Mouse (Mus musculus): ENCODE results near the gene March5.
"Not testable (repeated sequence)": the region's sequence is repeated elsewhere in the genome, so short reads cannot be mapped to it uniquely, and the experiment has no call there.

Gene March5

DNA sequence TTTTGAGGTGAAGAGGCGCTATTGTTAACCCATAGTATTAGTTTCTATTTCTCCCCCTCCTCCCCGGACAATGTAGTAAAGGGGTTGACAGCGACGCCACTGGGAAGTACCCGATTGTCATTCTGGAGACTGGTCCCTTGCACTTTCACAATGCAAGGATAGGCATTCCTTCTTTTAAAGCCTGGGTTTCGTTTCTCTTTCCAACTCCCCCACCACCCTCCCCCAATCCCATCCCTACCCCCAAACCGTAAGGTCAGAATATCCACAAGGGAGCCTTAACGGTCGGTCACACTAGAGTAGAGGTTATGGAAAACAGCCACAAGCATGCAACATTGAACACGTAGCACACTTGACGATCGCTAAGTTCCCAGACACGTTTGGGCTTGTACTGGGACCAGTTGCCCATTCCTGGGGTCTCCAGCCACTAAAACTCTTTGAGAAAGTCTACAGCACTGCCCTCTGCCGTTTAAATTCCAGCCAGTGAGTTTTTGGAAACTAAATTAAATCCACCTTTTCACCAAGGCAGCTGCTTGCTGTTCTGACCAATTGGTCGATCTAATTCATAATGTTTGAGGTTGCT is 923 bp downstream of the March5 start, which contains the start of gene Cpeb3:
Cpeb3 (minus strand) TSS at position 426 of the 580 bp plus-strand sequence.
- peak; percentile 45 to 51 for DNase-seq (ENCODE audit: low spot score in 2 of 2)

DNA sequence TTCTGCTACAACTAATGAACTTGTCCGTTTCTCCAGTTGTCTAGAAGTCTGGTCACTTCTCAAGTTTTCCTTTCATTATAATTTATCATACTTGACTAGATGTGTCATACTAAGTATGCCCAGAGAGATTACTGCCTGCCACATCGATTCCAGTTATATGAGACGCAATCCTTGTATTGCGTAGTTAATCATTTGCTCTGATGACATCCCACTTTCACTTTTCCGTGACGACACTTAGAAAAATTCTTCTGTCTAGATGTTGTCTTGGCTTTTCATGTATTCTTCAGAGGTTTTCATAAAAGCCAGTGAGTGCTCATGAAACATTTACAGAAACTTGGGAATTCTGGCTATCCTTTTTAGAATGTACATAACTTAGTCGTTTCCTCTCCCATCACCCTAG is 1.6 kb downstream of the March5 start:
- no peak for DNase-seq (ENCODE audit: low spot score in 2 of 2)

DNA sequence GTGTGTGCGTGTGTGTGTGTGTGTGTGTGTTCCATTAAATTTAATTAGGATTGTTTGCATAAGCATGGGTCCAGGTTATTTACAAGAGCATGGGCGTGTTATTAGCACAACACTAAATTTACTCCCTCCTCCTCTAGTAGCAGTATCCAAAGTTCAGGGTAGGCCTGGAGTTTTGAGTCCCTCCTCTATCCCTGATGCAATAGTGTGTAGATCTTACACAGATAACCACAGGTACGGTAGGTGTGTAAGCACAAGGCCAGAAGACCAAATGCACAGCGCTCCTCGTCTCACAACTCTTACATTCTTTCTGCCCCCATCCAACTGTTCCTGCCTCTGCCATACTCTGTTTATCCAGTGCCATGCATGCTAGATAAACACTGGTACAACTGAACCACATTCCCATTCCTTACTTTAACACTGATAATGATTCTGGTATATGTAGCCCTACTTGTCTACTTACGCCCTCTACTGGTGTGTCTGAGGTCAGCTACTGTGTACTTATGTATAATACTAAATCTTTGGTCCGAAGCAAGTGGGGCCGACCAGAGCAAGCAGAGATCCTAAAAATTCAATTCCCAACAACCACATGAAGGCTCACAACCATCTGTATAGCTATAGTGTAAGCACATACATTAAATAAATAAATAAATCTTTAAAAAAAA is 2.3 kb downstream of the March5 start:
- DNase-seq (ENCODE audit: low spot score in 2 of 2) = no peak

DNA sequence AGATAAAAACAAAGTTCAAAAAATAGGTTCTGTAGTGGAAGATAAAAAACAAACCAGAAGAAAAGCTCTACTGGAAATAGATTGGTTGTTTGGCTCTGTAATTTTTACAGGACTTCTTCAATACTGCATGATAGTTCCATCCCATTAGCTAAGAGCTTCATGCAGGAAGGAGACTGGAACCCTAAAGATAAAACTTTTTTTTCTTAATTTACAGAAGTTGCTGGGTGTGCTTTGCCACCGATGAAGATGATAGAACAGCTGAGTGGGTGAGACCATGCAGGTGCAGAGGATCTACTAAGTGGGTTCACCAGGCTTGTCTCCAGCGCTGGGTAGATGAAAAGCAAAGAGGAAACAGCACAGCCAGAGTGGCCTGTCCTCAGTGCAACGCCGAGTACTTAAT is 3.1 kb downstream of the March5 start:
- DNase-seq (ENCODE audit: low spot score in 2 of 2) = no peak

DNA sequence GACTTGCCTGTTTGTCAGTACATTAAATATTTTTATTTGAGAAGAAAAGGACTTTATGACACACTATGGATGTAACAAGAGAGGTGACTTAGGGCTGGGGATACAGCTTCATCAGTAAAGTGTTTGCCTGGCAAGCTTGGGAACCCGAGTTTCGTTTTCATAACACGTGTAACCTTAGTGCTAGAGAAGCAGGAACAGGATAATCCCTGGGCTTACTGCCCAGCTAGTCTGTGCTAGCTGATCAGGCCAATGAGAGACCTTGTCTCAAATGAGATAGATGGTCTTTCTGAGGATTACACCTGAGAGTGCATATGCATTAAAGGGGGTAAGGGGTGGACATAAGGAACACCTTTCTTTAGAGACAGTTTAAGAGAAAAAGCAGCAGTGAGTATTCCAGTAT is 4.1 kb downstream of the March5 start:
- no peak for DNase-seq (ENCODE audit: low spot score in 2 of 2)

DNA sequence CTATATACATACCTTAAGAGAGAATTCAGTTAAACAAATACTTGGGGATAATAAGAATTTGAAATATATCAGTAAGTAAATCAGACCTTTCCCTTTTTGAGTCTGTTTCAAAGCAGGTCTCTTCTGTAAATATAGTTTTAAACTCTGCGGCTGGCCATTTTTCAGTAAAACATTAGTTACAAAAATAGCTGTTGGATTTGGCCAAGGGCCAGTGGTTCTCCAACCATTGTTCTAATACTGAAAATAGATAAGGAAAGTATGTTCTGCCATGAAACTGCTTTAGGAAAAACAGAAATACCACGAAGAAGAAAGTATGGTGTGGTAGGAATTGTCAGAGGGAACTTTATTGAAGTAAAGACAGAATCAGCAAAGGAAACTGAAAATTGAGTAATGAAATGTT is 7.4 kb downstream of the March5 start:
- no peak for DNase-seq (ENCODE audit: low spot score in 2 of 2)

DNA sequence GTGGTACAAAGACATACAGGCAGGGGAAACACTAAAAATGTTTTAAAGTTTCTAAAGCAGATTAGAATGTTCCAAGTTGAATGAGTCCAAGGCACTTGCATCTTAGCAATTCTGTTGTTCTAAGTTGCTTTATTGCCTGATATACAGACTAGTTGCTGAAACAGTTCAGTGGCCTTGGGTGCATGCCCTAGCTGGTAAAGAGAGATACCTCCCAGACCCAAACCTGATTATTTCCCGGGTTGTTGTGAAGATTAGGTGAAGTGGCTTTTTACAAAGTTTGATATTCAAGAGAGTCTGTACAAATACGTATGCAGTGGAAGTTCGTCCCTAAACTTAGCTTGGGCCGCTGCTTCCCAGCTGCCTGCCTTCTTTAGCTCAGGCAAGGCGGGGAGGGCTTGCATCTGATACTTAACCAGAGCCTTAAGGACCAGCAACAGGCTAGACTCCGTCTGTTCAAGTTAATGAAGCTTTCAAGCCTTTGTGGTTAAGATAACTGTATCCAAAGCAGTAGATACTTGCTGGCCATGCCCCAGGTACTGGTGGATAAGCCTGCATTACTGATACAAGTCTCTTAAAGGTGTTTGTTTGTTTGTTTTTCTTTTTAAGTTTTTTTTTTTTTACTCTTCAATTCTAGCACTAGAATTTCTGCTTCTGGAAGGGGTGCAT is 18.0 kb downstream of the March5 start:
- DNase-seq (ENCODE audit: low spot score in 2 of 2) = no peak

DNA sequence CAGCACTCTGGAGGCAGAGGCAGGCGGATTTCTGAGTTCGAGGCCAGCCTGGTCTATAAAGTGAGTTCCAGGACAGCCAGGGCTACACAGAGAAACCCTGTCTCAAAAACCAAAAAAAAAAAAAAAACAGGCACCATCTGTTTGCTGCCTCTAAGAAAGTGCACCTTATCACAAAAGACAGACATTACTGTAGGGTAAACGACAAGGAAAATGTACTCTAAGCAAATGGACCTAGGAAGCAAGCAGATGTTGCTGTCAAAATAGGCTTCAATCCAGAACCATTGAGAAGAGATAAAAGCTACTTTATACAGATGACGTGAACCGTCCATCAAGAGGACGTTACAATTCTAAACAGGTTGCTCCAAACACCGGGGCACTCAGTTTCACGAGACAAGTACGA is 25.3 kb downstream of the March5 start:
- not testable (repeated sequence) for DNase-seq (ENCODE audit: low spot score in 2 of 2)

DNA sequence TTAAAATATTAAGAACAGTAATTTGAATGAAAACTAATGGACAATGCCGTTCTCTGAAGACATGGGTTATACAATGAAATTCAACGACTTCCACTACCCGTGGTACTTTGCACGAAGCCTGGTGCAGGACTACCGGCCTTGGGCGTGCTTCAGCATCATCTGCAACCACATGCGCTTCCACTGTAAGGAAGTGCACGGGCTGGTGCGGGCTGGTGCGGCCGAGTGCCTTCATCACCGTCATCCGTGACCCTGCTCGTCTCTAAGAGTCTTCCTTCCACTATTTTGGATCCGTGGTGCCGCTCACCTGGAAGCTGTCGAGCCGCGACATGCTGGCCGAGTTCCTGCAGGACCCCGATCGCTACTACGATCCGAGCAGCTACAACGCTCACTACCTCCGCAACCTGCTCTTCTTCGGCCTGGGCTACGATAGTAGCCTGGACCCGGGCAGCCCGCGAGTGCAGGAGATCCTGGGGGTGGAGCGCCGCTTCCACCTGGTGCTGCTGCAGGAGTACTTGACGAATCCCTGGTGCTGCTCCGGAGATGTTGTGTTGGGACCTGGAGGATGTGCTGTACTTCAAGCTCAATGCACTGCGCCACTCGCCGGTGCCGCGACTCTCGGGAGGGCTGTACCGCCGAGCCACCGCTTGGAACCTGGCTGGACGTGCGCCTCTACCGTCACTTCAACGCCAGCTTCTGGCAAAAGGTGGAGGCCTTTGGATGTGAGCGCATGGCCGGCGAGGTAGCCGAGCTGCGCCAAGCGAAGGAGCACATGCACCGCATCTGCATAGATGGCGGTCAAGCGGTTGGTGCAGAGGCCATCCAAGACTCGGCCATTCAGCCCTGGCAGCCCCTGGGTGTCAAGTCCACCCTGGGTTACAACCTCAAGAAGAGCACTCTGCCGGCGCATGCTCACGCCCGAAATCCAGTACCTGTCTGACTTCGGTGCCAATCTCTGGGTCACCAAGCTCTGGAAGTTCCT is 26.5 kb downstream of the March5 start:
- no peak for DNase-seq (ENCODE audit: low spot score in 2 of 2)

DNA sequence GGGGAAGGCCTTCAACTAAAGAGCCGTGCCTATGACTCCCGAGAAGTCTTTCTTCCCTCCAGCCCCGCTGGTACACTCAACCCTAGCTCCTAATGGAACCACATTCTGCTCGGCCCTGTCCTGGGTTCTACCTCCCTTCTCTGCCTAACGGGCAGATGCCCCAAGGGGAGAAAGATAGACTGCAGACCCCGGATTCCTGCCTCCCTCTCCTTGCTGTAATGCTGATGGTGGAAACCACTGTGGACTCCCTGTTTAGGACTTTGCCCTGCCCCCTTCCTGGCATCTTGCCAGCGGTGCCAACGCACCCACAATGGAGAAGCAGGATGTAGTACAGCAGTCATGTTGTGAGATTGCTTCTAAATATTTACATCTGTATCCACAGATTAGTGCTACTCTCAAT is 28.5 kb downstream of the March5 start:
- DNase-seq (ENCODE audit: low spot score in 2 of 2) = no peak

DNA sequence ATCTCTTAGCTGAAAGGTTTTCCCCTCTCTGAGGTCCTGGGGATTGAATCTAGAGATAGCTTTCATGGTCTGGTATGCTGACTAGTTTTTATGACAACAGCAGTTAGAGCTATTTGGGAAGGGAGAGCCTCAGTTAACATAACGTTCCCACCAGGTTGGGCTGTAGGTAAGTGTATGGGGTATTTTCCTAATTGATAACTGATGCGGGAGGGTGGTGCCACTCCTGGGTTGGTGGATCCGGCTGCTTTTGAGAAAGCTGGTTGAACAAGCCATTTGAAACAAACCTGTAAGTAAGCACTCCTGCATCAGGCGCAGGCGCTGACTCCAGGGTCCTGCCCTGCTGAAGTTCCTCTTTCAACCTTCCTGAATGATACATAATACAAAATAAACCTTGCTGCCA is 30.0 kb downstream of the March5 start:
- no peak for DNase-seq (ENCODE audit: low spot score in 2 of 2)

DNA sequence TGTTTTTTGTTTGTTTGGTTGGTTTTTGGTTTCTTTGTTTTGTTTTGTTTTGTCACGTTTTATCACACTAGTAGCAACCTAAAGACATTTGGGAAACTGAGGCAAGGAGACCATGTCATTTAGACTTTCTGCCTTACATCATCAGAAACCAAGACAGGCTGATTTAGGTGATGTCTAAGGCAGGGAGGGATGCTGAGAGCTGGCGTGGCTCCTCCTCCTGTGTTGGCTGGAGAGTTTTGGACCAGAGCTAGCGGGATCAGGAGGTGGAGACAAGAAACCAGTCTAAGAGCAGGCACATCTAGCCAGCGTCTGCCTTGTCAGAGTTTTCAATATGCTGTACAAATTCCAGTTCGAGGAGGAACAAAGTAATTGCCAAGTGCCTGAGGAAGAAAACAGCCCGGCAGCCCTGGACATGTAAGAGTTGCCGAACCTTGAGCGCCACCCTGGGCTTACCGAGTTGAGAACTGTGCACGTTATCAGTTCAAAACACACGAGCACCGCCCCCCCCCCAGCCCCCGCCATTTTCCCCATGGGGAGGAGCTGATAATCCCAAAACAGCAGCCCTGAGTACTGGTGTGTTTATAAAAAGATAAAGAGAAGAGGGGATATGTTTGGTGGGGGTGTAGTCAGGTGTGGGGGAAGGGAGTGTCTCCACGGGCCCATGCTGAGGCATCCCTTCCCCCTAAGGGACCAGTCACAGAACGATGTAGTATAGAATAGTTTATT is 30.5 kb downstream of the March5 start:
- no peak for DNase-seq (ENCODE audit: low spot score in 2 of 2)

DNA sequence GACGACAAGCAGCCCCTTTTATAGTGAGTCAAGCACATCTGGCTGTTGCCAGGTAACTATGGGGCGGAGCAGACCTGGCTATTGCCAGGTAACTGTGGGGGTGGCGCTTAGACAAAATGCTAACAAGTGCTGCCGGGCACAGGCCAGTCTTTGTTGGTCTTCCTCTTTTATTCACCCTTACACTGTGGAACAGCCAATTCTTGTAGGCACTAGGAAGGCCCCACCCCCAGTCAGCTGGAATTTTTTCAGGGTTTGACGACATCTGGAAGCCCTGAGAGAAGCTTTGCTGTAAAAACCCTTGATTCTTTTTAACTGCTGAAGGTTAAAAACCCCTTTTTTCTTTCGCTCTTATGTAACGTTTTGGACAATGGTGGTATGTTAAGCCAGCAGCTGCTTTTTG is 31.3 kb downstream of the March5 start:
- DNase-seq (ENCODE audit: low spot score in 2 of 2) = no peak

DNA sequence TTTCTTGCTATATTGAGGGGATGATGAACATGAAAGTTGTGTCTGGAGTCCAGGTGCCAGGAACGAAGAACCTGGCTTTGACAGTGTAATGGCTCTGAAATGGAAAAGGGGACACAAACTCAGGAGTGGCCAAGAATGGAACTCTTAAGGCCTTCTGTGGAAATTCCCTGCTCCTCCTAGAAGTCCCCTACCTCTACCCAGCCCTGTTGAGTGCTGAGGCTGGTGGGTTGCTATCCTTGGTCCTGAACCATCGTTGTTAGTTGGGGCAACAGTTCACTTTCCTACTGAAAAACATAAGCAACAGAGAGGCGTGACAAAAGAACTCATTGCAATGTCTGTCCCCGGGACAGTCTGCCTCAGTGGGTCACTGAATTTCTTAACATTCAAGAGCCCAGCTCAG is 31.8 kb downstream of the March5 start:
- DNase-seq (ENCODE audit: low spot score in 2 of 2) = no peak

DNA sequence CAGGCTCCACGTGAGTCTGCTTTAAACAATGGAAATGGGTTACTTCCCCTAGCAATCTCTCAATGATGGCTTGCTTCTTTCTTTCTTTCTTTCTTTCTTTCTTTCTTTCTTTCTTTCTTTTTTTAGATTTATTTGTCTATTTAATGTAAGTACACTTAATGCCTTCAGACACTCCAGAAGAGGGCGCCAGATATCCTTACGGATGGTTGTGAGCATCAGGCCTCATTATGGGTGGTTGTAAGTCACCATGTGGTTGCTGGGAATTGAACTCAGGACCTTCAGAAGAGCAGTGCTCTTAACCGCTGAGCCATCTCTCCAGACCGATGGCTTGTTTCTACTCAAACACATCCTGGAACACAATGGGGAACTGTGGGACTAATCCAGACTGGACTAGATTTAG is 33.9 kb downstream of the March5 start:
- no peak for DNase-seq (ENCODE audit: low spot score in 2 of 2)

DNA sequence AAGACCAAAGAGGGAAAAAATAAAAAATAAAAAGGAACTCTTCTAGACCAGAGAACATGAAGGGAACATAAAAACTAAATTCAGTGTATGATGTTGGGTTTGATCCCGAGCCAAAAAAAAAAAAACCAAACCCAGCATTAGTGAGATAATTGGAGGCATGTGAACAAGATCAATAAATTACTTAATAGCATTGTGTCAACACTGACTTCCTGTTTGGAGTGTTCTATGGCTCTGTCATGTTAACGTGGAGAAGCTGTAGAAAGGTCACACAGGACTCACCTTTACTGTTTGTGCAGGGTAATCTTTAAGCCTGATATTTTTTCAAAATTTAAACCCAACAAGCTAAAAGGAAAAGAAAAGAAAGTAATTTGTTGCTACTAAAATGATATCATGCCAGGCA is 35.4 kb downstream of the March5 start:
- no peak for DNase-seq (ENCODE audit: low spot score in 2 of 2)

DNA sequence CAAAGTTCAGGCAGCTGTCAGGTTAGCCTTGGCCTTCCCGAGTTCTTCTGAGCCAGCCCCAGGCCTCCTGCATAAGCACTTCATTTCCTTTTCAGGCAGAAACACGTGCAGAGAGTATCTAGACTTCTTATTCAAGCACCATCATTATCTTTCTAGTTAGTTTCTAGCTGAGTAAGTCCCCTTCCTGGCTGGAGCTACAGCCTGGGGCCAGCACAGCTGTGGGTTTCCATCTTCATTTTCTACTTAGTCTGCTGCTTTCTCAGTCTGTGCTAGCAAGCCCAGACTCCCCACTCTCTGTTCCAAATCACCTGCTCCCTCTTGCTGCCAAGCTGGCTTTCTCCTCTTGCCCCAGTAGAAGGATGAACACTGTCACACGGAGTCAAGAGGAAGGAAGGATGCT is 39.5 kb downstream of the March5 start:
- DNase-seq (ENCODE audit: low spot score in 2 of 2) = no peak

DNA sequence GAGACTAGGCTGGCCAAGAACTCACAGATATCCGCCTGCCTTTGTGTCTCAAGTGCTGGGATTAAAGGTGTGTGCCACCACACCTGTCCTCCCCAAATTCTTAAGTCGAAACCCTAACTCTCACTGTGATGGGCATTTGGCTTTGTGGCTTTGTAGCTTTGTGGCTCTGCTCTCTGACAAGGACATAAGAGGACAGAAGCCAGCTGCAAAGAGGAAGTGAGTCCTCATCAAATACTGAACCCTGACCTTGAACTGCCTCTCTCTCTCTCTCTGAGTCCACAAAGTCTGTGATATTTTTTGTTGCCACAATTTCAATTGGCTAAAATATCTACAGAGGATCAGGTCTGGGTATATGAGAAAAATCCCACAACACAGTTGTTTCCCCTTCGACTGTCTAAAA is 40.9 kb downstream of the March5 start:
- no peak for DNase-seq (ENCODE audit: low spot score in 2 of 2)

DNA sequence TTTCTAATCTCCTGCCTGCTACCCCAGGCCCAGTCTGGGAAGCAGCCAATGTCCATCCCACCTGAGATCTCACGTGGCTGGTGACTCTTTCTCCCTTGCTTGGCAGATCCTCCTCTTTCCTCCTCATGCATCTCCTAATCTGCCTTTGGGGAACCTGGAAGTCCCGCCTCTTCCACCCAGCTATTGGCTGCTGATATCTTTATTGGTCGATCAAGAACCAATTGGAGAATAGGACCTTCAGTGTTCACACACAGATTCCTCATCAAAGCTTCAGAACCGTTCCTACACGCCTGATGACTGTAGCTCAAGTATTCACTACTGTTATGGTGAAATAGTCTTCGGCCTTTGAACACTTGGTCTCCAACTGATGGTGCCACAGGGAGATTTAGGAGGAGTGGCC is 44.8 kb downstream of the March5 start:
- DNase-seq (ENCODE audit: low spot score in 2 of 2) = no peak

DNA sequence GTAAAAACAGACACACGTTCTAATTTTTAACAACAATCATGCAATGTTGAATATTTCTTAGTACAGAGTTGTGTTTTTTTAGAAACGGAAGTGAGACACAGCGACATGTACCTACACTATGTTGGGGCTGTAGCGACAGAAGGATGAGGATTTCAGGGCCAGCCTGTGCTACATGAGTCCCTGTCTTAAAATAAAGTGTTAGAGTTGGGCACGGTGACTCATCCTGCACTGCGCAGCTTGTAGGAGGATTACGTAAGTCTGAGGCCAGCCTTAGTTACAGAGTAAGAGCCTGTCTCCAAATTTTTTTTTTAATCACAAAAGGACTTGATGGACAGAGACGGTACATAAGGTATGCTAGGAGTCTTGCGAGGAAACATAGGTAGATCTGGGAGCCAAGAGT is 48.0 kb downstream of the March5 start:
- DNase-seq (ENCODE audit: low spot score in 2 of 2) = no peak

DNA sequence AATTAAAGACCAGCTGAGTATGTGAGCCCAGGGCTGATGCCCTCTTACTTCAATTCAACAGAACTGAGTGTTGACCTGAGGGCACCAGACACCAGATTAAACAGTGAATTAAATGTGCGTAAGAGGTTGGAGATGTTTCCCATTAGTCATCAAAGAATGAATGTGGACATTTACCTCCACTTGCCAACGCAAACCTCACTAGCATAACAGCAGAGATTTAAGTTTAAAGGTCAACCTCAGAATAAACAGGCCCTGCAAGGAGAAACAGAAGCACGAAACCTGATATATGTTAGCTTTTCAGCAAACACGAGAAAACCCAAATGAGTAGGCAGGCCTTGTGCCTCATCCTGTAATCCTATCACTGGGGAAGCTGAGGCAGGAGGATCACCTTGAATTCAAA is 55.0 kb downstream of the March5 start:
- no peak for DNase-seq (ENCODE audit: low spot score in 2 of 2)

DNA sequence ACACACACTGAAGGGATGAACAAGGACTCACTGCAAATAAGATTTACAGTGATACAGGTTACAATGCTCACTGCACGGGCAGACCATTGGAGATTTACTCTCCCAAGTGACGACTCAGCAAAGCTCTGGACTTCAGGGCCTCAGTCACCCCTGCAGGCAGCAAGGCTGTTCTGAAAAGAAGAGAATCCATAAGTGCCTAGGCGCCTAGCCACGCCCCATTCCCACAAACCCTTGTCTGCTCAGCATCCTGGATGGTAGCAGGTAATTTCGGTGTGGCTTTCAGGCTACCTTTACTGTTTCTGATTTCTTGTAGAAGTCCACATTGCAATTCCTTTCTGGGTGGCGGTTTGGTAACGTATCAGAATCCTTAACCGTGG is 56.2 kb downstream of the March5 start:
- DNase-seq (ENCODE audit: low spot score in 2 of 2) = no peak
